Mouse (Mus musculus): ENCODE measurements at regions not wholly inside any gene's neighbourhood (a gene's known extent, or its start where the extent isn't known, plus 50 kb on each side); places are given as distances from the start of the nearest gene placed in this dataset.

GRCm38 (mm10) chr7:88544393-88544792, 114.3 kb downstream of the Rab38 start:
- Histone ChIP-seq H3K4me1 (replicated peaks) (peaks cover 5% of the 10 kb centered on the region; the same call in 1 of the 2 replicates), H3K27ac (replicated peaks) (no peak overlapping the region), H3K4me3 (no peak overlapping the region), H3K9me3 (no peaks in the 10 kb centered on the region), H3K4me2 (no peak overlapping the region), H3K27me3 (no peaks in the 10 kb centered on the region), H3K36me3 (no peaks in the 10 kb centered on the region), H3K9ac (no peak overlapping the region)
- ATAC-seq (ENCODE audit: low FRiP score, low read depth) = peak; percentile 92
- 12% methylated on average over 4 of the region's 4 CpGs for WGBS

- Histone ChIP-seq H3K4me3 (no peak overlapping the region), H3K27ac (replicated peaks) (peak overlapping the region; percentile 7; the same call in 1 of the 2 replicates)
- ATAC-seq (ENCODE audit: low FRiP score, low read depth) = 0 out of 2 replicates have a peak, but pooled peaks have one; percentile 56
These were observed 115.0 kb downstream of the Rab38 start for GRCm38 (mm10) chr7:88544976-88545654.

GRCm38 (mm10) chr7:88575073-88575472, 145.0 kb downstream of the Rab38 start:
- Histone ChIP-seq H3K9me3 (no peaks in the 10 kb centered on the region), H3K4me2 (no peak overlapping the region), H3K4me3 (no peak overlapping the region), H3K9ac (no peak overlapping the region), H3K4me1 (replicated peaks) (no peaks in the 10 kb centered on the region), H3K27ac (replicated peaks) (no peak overlapping the region), H3K36me3 (no peaks in the 10 kb centered on the region), H3K27me3 (no peaks in the 10 kb centered on the region)
- ATAC-seq (ENCODE audit: low FRiP score, low read depth) = no peak
- WGBS = 85% methylated on average over 1 of the region's 1 CpGs

More at GRCm38 (mm10) chr7:88544976-88545654, 115.0 kb downstream of the Rab38 start:
- Histone ChIP-seq H3K4me1 (replicated peaks) (peaks cover 5% of the 10 kb centered on the region; the same call in 1 of the 2 replicates), H3K4me2 (no peak overlapping the region), H3K36me3 (no peaks in the 10 kb centered on the region), H3K9me3 (no peaks in the 10 kb centered on the region), H3K9ac (no peak overlapping the region), H3K27me3 (no peaks in the 10 kb centered on the region)
- WGBS = 17% methylated on average over 5 of the region's 5 CpGs

GRCm38 (mm10) chr7:88600781-88601180, 170.7 kb downstream of the Rab38 start:
- no peak overlapping the region for H3K27ac ChIP-seq (replicated peaks)
- H3K9me3 ChIP-seq = no peaks in the 10 kb centered on the region
- H3K9ac ChIP-seq = no peak overlapping the region
- no peak for ATAC-seq (ENCODE audit: low FRiP score, low read depth)
- H3K27me3 ChIP-seq = no peaks in the 10 kb centered on the region
- no peak overlapping the region for H3K4me3 ChIP-seq
- no peaks in the 10 kb centered on the region for H3K4me1 ChIP-seq (replicated peaks)
- no peak overlapping the region for H3K4me2 ChIP-seq
- no peaks in the 10 kb centered on the region for H3K36me3 ChIP-seq
- 87% methylated on average over 1 of the region's 1 CpGs for WGBS
